Mouse (Mus musculus) midbrain, embryonic 12.5 days (tissue): ENCODE results near the gene Syt14. TPM values are rescaled to one million over a fixed set of nuclear protein-coding genes. Genes with fewer than 3 reads are reported as not detected.

Experiments
- ATAC-seq: fragments of 200-750 bp; cut with Nextera tagmentation; 2 replicates; pipeline ENCODE4 v1.8.0; 2017; ENCODE audit warnings: low read depth, moderate TSS enrichment, moderate library complexity; ENCODE audit not compliant: low FRiP score
- H3K27ac ChIP-seq: fragments of 300-500 bp; sonication (generic); replicated peaks from 2 replicates; pipeline ENCODE4 v1.5.1; 2016; ENCODE audit warnings: mild to moderate bottlenecking
- H3K27me3 ChIP-seq: fragments of 300-500 bp; sonication (generic); 2 replicates; pipeline ENCODE4 v1.6.1; 2016; ENCODE audit warnings: mild to moderate bottlenecking
- H3K36me3 ChIP-seq: fragments of 300-500 bp; sonication (generic); 2 replicates; pipeline ENCODE4 v1.6.1; 2016
- H3K4me1 ChIP-seq: fragments of 300-500 bp; sonication (generic); 2 replicates; pipeline ENCODE4 v1.6.1; 2016
- H3K4me2 ChIP-seq: fragments of 300-500 bp; sonication (generic); replicated peaks from 2 replicates; pipeline ENCODE4 v1.6.1; 2016; ENCODE audit warnings: mild to moderate bottlenecking, moderate library complexity
- H3K4me3 ChIP-seq: fragments of 300-500 bp; sonication (generic); 2 replicates; pipeline ENCODE4 v1.5.1; 2016; ENCODE audit warnings: mild to moderate bottlenecking
- H3K9ac ChIP-seq: fragments of 300-500 bp; sonication (generic); replicated peaks from 2 replicates; pipeline ENCODE4 v1.6.1; 2016; ENCODE audit warnings: mild to moderate bottlenecking, moderate library complexity
- H3K9me3 ChIP-seq: fragments of 300-500 bp; sonication (generic); 2 replicates; pipeline ENCODE4 v1.6.1; 2016; ENCODE audit warnings: mild to moderate bottlenecking
- whole genome bisulfite sequencing: fragments of 180-500 bp; shearing (Covaris S2); methylation state at CpG from one replicate; pipeline ENCODE4 v1.1.7; 2016; 5-methylcytosine and 5-hydroxymethylcytosine counted together
- polyA plus RNA-seq: library from polyadenylated mRNA; unstranded; fragments of >200 nt; fragmentation: Nextera tagmentation; extraction: Ambion mirVana; gene quantifications from 2 replicates; pipeline ENCODE4 v1.2.1, GENCODE M21; 2016

Gene Syt14
- polyA plus RNA-seq, 1 experiment from 2014 or later, result 8.8 TPM

GRCm38 (mm10) chr1:193024311-193024710 lies 11.3 kb downstream of the Syt14 start:
- Histone ChIP-seq H3K36me3 (no peaks in the 10 kb centered on the region), H3K4me2 (no peak overlapping the region), H3K9ac (no peak overlapping the region), H3K27ac (no peak overlapping the region), H3K27me3 (no peaks in the 10 kb centered on the region), H3K4me3 (no peak overlapping the region), H3K4me1 (no peaks in the 10 kb centered on the region), H3K9me3 (no peaks in the 10 kb centered on the region)
- WGBS, result 88% methylated on average over 1 of the region's 1 CpGs
- ATAC-seq, result no peak

GRCm38 (mm10) chr1:193012351-193012750 lies 23.2 kb downstream of the Syt14 start:
- no peak overlapping the region for H3K9ac ChIP-seq
- WGBS, result 89% methylated on average over 2 of the region's 2 CpGs
- no peaks in the 10 kb centered on the region for H3K27me3 ChIP-seq
- no peak for ATAC-seq
- no peaks in the 10 kb centered on the region for H3K4me1 ChIP-seq
- H3K36me3 ChIP-seq, result no peaks in the 10 kb centered on the region
- no peak overlapping the region for H3K4me2 ChIP-seq
- H3K27ac ChIP-seq, result no peak overlapping the region
- H3K9me3 ChIP-seq, result no peaks in the 10 kb centered on the region
- H3K4me3 ChIP-seq, result no peak overlapping the region

GRCm38 (mm10) chr1:193011000-193011769 lies 24.4 kb downstream of the Syt14 start:
- Histone ChIP-seq H3K27me3 (no peaks in the 10 kb centered on the region), H3K27ac (no peak overlapping the region), H3K4me3 (no peak overlapping the region), H3K36me3 (no peaks in the 10 kb centered on the region), H3K4me2 (no peak overlapping the region), H3K9ac (no peak overlapping the region), H3K4me1 (no peaks in the 10 kb centered on the region), H3K9me3 (no peaks in the 10 kb centered on the region)
- ATAC-seq, result no peak
- WGBS, result 92% methylated on average over 3 of the region's 3 CpGs

- Histone ChIP-seq H3K4me3 (no peak overlapping the region), H3K27ac (no peak overlapping the region), H3K9me3 (no peaks in the 10 kb centered on the region), H3K36me3 (no peaks in the 10 kb centered on the region), H3K4me2 (no peak overlapping the region), H3K4me1 (no peaks in the 10 kb centered on the region), H3K27me3 (no peaks in the 10 kb centered on the region), H3K9ac (no peak overlapping the region)
- WGBS, result 85% methylated on average over 1 of the region's 1 CpGs
- ATAC-seq, result no peak
These were observed 31.0 kb downstream of the Syt14 start for GRCm38 (mm10) chr1:193004581-193004980.

GRCm38 (mm10) chr1:193003953-193004352 lies 31.6 kb downstream of the Syt14 start:
- no peak for ATAC-seq
- Histone ChIP-seq H3K27me3 (no peaks in the 10 kb centered on the region), H3K9ac (no peak overlapping the region), H3K36me3 (no peaks in the 10 kb centered on the region), H3K9me3 (no peaks in the 10 kb centered on the region), H3K27ac (no peak overlapping the region), H3K4me2 (no peak overlapping the region), H3K4me1 (no peaks in the 10 kb centered on the region), H3K4me3 (no peak overlapping the region)
- WGBS, result 97% methylated on average over 2 of the region's 2 CpGs

GRCm38 (mm10) chr1:193002307-193002706 lies 33.3 kb downstream of the Syt14 start:
- no peak for ATAC-seq

GRCm38 (mm10) chr1:193001587-193001986 lies 34.0 kb downstream of the Syt14 start:
- H3K4me3 ChIP-seq, result no peak overlapping the region
- 88% methylated on average over 2 of the region's 2 CpGs for WGBS
- H3K9me3 ChIP-seq, result no peaks in the 10 kb centered on the region
- no peaks in the 10 kb centered on the region for H3K36me3 ChIP-seq
- no peak overlapping the region for H3K27ac ChIP-seq
- no peak overlapping the region for H3K9ac ChIP-seq
- no peak for ATAC-seq
- no peaks in the 10 kb centered on the region for H3K27me3 ChIP-seq
- no peak overlapping the region for H3K4me2 ChIP-seq
- no peaks in the 10 kb centered on the region for H3K4me1 ChIP-seq

More at GRCm38 (mm10) chr1:193002307-193002706, 33.3 kb downstream of the Syt14 start:
- WGBS, result 89% methylated on average over 4 of the region's 4 CpGs
- Histone ChIP-seq H3K36me3 (no peaks in the 10 kb centered on the region), H3K9me3 (no peaks in the 10 kb centered on the region), H3K27ac (no peak overlapping the region), H3K9ac (no peak overlapping the region), H3K4me2 (no peak overlapping the region), H3K4me1 (no peaks in the 10 kb centered on the region), H3K27me3 (no peaks in the 10 kb centered on the region), H3K4me3 (no peak overlapping the region)

GRCm38 (mm10) chr1:193000908-193001307 lies 34.7 kb downstream of the Syt14 start:
- no peak overlapping the region for H3K4me2 ChIP-seq
- ATAC-seq, result no peak
- no peaks in the 10 kb centered on the region for H3K36me3 ChIP-seq
- H3K27me3 ChIP-seq, result no peaks in the 10 kb centered on the region
- H3K27ac ChIP-seq, result no peak overlapping the region
- no peak overlapping the region for H3K4me3 ChIP-seq
- no peaks in the 10 kb centered on the region for H3K9me3 ChIP-seq
- H3K9ac ChIP-seq, result no peak overlapping the region
- H3K4me1 ChIP-seq, result no peaks in the 10 kb centered on the region

- Histone ChIP-seq H3K27me3 (no peaks in the 10 kb centered on the region), H3K9me3 (no peaks in the 10 kb centered on the region), H3K9ac (no peak overlapping the region), H3K36me3 (no peaks in the 10 kb centered on the region), H3K27ac (no peak overlapping the region), H3K4me1 (no peaks in the 10 kb centered on the region), H3K4me3 (no peak overlapping the region), H3K4me2 (no peak overlapping the region)
- WGBS, result 87% methylated on average over 2 of the region's 2 CpGs
- no peak for ATAC-seq
These were observed 41.2 kb downstream of the Syt14 start for GRCm38 (mm10) chr1:192994179-192994873.

- no peak overlapping the region for H3K9ac ChIP-seq
- H3K27ac ChIP-seq, result no peak overlapping the region
- H3K4me1 ChIP-seq, result no peaks in the 10 kb centered on the region
- no peaks in the 10 kb centered on the region for H3K36me3 ChIP-seq
- H3K9me3 ChIP-seq, result no peaks in the 10 kb centered on the region
- no peak for ATAC-seq
- no peak overlapping the region for H3K4me2 ChIP-seq
- no peaks in the 10 kb centered on the region for H3K27me3 ChIP-seq
- H3K4me3 ChIP-seq, result no peak overlapping the region
These were observed 42.1 kb downstream of the Syt14 start for GRCm38 (mm10) chr1:192993491-192993890.

GRCm38 (mm10) chr1:192987203-192987602 lies 48.4 kb downstream of the Syt14 start:
- Histone ChIP-seq H3K4me2 (no peak overlapping the region), H3K27ac (no peak overlapping the region), H3K9me3 (no peaks in the 10 kb centered on the region), H3K27me3 (no peaks in the 10 kb centered on the region), H3K36me3 (no peaks in the 10 kb centered on the region), H3K4me1 (no peaks in the 10 kb centered on the region), H3K9ac (no peak overlapping the region), H3K4me3 (no peak overlapping the region)
- WGBS, result 94% methylated on average over 3 of the region's 3 CpGs
- no peak for ATAC-seq

GRCm38 (mm10) chr1:192986481-192986880 lies 49.1 kb downstream of the Syt14 start:
- ATAC-seq, result no peak
- WGBS, result 87% methylated on average over 3 of the region's 3 CpGs
- no peak overlapping the region for H3K4me3 ChIP-seq
- no peaks in the 10 kb centered on the region for H3K9me3 ChIP-seq
- no peak overlapping the region for H3K4me2 ChIP-seq
- H3K9ac ChIP-seq, result no peak overlapping the region
- no peak overlapping the region for H3K27ac ChIP-seq
- no peaks in the 10 kb centered on the region for H3K4me1 ChIP-seq
- no peaks in the 10 kb centered on the region for H3K36me3 ChIP-seq
- H3K27me3 ChIP-seq, result no peaks in the 10 kb centered on the region
